Mouse (Mus musculus) bone marrow macrophage, adult 2 months (primary cell): ENCODE results near the gene Uba5.

Source experiments
- CTCF ChIP-seq: IDR thresholded peaks from 2 replicates; pipeline ENCODE4 v1.5.1; 2012; ENCODE audit warnings: low read depth, mild to moderate bottlenecking, low read length, moderate library complexity
- POLR2A ChIP-seq: IDR thresholded peaks from 2 replicates; pipeline ENCODE4 v1.6.1; 2012; ENCODE audit warnings: mild to moderate bottlenecking, low read depth, low read length, borderline replicate concordance

DNA sequence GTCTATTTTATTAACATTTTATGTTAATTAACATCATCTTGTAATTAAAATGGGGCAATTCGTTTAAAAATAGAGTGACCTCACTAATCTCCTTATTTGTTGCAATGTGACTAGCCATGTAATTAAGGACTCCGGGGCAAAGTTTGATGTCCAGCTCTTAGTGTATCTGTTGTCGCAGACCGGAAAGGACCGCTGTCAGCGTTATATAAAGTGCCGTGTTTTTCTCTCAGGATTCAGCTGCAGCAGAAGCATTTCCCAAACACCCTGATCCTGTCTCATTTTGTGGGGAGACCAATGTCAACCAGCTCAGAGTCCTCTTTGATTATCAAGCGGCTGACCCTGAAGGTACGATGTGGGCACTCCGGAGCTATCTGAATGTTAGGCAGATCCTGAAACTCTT lies 41.9 kb downstream of the Uba5 start:
- TF ChIP-seq CTCF (no peak), POLR2A (no peak)
